Mouse (Mus musculus) embryonic facial prominence, embryonic 13.5 days (tissue): ENCODE measurements around the gene Agl. TPM values are rescaled to one million over a fixed set of nuclear protein-coding genes. Genes with fewer than 3 reads are reported as not detected.
"Not testable (repeated sequence)": the region's sequence is repeated elsewhere in the genome, so short reads cannot be mapped to it uniquely, and the experiment has no call there.

Experiments used
- ATAC-seq: fragments of 200-750 bp; cut with Nextera tagmentation; 2 replicates; pipeline ENCODE4 v1.8.0; 2017; ENCODE audit warnings: low read depth; ENCODE audit not compliant: insufficient number of reproducible peaks, insufficient read depth, low FRiP score, low TSS enrichment
- H3K27ac ChIP-seq: fragments of 300-500 bp; sonication (generic); 2 replicates; pipeline ENCODE4 v1.5.1; 2015; ENCODE audit warnings: moderate library complexity, mild to moderate bottlenecking, inconsistent platforms
- H3K27me3 ChIP-seq: fragments of 300-500 bp; sonication (generic); 2 replicates; pipeline ENCODE4 v1.6.1; 2015; ENCODE audit warnings: mild to moderate bottlenecking, inconsistent platforms
- H3K36me3 ChIP-seq: fragments of 300-500 bp; sonication (generic); 2 replicates; pipeline ENCODE4 v1.6.1; 2015; ENCODE audit warnings: mild to moderate bottlenecking, inconsistent platforms
- H3K4me1 ChIP-seq: fragments of 300-500 bp; sonication (generic); 2 replicates; pipeline ENCODE4 v1.6.1; 2015; ENCODE audit warnings: inconsistent platforms
- H3K4me2 ChIP-seq: fragments of 300-500 bp; sonication (generic); 2 replicates; pipeline ENCODE4 v1.6.1; 2015; ENCODE audit warnings: moderate library complexity, mild to moderate bottlenecking, inconsistent platforms
- H3K4me3 ChIP-seq: fragments of 300-500 bp; sonication (generic); 2 replicates; pipeline ENCODE4 v1.5.1; 2015; ENCODE audit warnings: mild to moderate bottlenecking, inconsistent platforms
- H3K9ac ChIP-seq: fragments of 300-500 bp; sonication (generic); 2 replicates; pipeline ENCODE4 v1.6.1; 2015; ENCODE audit warnings: mild to moderate bottlenecking, inconsistent platforms
- H3K9me3 ChIP-seq: fragments of 300-500 bp; sonication (generic); 2 replicates; pipeline ENCODE4 v1.6.1; 2016; ENCODE audit warnings: inconsistent platforms
- WGBS: fragments of 180-500 bp; shearing (Covaris S2); methylation state at CpG from one replicate; pipeline ENCODE4 v1.1.7; 2015; ENCODE audit warnings: mixed read lengths; 5-methylcytosine and 5-hydroxymethylcytosine counted together
- polyA plus RNA-seq: library from polyadenylated mRNA; unstranded; fragments of >200 nt; fragmentation: Nextera tagmentation; extraction: Ambion mirVana; gene quantifications from 2 replicates; pipeline ENCODE4 v1.2.1, GENCODE M21; 2015

Gene Agl
- polyA plus RNA-seq, 1 experiment from 2014 or later, result 19.6 TPM

DNA sequence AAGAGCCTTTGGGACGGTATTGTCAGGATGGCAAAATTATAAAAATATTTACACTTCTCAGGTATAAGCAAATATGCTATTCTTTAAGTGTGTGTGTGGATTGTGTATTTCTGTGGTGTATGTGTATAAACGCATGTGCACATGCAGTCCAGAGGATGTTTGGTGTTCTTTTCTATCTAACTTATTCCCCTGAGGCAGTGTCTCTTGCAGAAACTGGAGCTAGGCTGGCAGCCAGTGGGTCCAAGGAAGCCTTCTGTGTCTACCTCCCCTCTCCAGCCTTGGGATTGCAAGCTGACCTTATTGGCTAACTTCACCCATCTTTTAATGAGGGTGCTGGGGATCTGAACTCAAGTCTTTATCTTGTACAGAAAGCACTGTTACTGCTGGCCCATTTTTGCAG is 5.0 kb upstream of the Agl start:
- H3K4me2 ChIP-seq, result no peak overlapping the region
- ATAC-seq, result no peak
- peaks cover 3% of the 10 kb centered on the region; the same call in 1 of the 2 replicates for H3K4me1 ChIP-seq
- no peaks in the 10 kb centered on the region for H3K27me3 ChIP-seq
- H3K4me3 ChIP-seq, result no peak overlapping the region
- 81% methylated on average over 2 of the region's 2 CpGs for WGBS
- no peak overlapping the region for H3K9ac ChIP-seq
- H3K9me3 ChIP-seq, result no peaks in the 10 kb centered on the region
- no peak overlapping the region for H3K27ac ChIP-seq
- no peaks in the 10 kb centered on the region for H3K36me3 ChIP-seq

DNA sequence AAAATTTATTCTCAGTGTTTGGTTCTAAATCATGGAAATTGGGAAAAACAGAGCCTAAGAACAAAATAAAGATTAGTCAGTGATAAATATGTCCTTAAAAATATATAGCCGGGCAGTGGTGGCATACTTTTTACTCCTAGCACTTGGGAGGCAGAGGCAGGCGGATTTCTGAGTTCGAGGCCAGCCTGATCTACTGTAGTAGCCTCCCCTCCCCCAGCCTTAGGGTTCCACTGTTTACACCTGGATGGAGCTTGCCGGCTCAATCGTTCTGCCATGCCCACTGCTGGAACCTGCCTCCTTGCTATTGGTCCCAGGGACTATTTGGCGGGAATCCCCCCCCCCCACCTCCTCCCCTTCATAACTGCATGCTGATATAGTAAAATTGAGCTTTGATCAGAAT is 2.4 kb upstream of the Agl start:
- H3K27ac ChIP-seq, H3K27me3 ChIP-seq, H3K9ac ChIP-seq, H3K4me3 ChIP-seq, H3K36me3 ChIP-seq, H3K9me3 ChIP-seq, ATAC-seq, H3K4me2 ChIP-seq: not testable (repeated sequence)
- peaks cover 11% of the 10 kb centered on the region for H3K4me1 ChIP-seq
- 76% methylated on average over 6 of the region's 6 CpGs for WGBS

- ATAC-seq, result no peak
- WGBS, result 92% methylated on average over 6 of the region's 6 CpGs
- H3K36me3 ChIP-seq, result no peaks in the 10 kb centered on the region
- peaks cover 16% of the 10 kb centered on the region for H3K4me1 ChIP-seq
- H3K27me3 ChIP-seq, result no peaks in the 10 kb centered on the region
- H3K4me3 ChIP-seq, result no peak overlapping the region
- no peak overlapping the region for H3K9ac ChIP-seq
- no peak overlapping the region for H3K4me2 ChIP-seq
- no peaks in the 10 kb centered on the region for H3K9me3 ChIP-seq
- no peak overlapping the region for H3K27ac ChIP-seq
Observed at GRCm38 (mm10) chr3:116809221-116809620, 1.3 kb upstream of the Agl start.

DNA sequence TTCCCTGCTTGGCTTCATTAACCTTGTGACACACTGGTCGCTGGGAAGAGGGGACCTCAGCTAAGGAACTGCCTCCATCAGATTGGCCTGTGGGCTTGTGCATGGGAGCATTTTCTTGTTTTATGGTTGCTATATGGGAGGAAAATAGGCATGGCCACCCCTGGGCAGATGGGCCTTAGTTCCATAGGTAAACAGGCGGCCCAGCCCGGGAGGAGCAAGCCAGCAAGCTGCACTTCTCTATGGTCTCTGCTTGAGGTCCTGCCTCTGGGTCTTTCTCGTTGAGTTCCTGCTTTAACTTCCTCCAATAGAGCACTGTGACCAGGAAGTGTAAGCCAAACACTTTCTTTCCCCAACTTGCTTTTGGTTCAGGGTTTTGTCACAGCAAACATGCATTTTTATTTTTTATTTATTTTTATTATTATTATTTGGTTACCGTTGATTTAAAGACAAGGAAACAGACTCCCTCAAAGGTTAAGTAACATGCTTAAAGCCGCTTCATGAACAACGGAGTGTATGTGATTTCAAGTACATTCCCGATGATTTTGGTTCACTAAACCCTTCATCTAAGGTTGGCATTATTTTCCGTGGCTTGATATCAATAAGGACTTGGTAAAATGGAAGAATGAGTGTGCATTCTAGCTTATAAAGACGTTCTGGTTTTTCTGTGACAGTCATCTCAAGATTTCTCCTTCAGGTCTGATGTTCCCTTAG is 696 bp upstream of the Agl start:
- Histone ChIP-seq H3K4me2 (peak overlapping the region; percentile 75), H3K4me1 (peaks cover 16% of the 10 kb centered on the region), H3K9me3 (no peaks in the 10 kb centered on the region), H3K27ac (peak overlapping the region; percentile 92), H3K4me3 (peak overlapping the region; percentile 78), H3K36me3 (no peaks in the 10 kb centered on the region), H3K9ac (peak overlapping the region; percentile 82), H3K27me3 (no peaks in the 10 kb centered on the region)
- WGBS, result 63% methylated on average over 10 of the region's 10 CpGs
- ATAC-seq, result peak; percentile 29; the same call in 1 of the 2 replicates

DNA sequence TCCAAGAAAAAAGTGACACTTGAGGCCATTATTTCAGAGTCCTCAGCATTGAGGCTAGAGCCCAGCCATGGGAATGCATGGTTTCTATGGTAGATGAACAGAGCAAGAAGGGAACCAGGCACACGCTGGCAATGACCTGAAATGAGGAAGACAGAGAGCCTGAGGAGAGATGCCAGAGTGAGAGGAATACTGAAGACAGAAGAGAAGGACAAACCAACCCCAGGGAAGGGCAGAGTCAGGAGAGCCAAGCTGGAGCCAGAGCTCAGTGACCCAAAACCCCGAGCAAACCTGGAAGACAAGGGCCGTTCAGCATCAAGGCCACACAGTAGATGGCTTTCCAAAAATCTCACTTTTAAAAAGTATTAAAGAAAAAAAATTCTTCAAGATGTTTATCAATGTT is 2.1 kb downstream of the Agl start:
- peaks cover 16% of the 10 kb centered on the region for H3K4me1 ChIP-seq
- no peak overlapping the region for H3K4me3 ChIP-seq
- peaks cover 7% of the 10 kb centered on the region; the same call in 1 of the 2 replicates for H3K36me3 ChIP-seq
- no peaks in the 10 kb centered on the region for H3K27me3 ChIP-seq
- H3K27ac ChIP-seq, result no peak overlapping the region
- no peak for ATAC-seq
- H3K4me2 ChIP-seq, result no peak overlapping the region
- WGBS, result 86% methylated on average over 3 of the region's 3 CpGs
- no peak overlapping the region for H3K9ac ChIP-seq
- H3K9me3 ChIP-seq, result no peaks in the 10 kb centered on the region

DNA sequence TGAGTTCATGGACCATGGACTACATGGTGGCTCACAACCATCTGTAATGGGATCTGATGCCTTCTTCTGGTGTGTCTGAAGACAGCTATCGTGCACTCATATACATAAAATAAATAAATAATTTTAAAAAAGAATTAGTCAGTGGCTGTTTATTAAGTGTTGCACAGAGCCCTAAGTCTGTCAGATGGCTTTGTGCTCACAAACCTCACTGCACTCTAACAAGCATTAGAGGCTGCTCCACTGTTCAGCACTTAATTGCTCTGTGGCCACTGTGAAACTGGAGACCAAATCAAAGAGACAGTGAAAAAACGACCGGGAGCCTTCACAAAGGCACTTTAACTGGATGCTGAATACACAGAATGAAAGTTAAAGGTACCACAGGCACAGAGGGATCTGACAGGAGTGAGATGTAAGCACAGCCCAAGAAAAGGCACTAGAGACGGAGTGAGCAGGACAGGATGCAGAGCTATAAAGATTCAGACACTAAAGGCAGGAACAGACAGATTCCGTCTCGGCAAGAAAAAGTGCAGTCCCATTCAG is 3.1 kb downstream of the Agl start:
- Histone ChIP-seq H3K36me3 (peaks cover 7% of the 10 kb centered on the region; the same call in 1 of the 2 replicates), H3K9me3 (no peaks in the 10 kb centered on the region), H3K4me3 (no peak overlapping the region), H3K4me2 (no peak overlapping the region), H3K27me3 (no peaks in the 10 kb centered on the region), H3K4me1 (peaks cover 16% of the 10 kb centered on the region), H3K27ac (no peak overlapping the region), H3K9ac (no peak overlapping the region)
- WGBS, result 41% methylated on average over 6 of the region's 6 CpGs
- no peak for ATAC-seq

DNA sequence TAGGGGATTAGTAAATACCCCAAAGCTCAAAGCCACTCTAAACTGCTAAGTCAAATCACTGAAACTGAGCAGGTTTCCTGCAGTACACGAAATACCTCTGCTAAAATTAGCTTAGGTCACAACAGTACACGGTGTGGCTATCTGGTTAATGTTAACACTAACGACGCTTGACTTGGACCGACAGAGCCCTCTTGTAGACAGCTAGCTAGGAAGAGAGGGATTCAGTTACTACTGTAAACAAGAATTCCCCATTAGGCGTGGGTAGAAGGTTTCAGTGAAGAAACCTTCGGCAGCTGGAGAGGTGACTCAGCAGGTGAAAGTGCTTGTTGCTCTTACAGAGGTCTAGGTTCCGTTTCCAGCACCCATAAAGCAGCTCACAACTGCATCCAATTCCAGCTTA is 6.2 kb downstream of the Agl start:
- Histone ChIP-seq H3K4me3 (no peak overlapping the region), H3K36me3 (peaks cover 13% of the 10 kb centered on the region), H3K4me2 (no peak overlapping the region), H3K9me3 (no peaks in the 10 kb centered on the region), H3K27ac (no peak overlapping the region), H3K27me3 (no peaks in the 10 kb centered on the region), H3K9ac (no peak overlapping the region), H3K4me1 (0 out of 2 replicates have a peak, but pooled peaks cover 9% of the 10 kb centered on the region)
- ATAC-seq, result no peak
- WGBS, result 49% methylated on average over 8 of the region's 8 CpGs

- H3K9ac ChIP-seq, result no peak overlapping the region
- H3K27ac ChIP-seq, result no peak overlapping the region
- ATAC-seq, result no peak
- no peak overlapping the region for H3K4me2 ChIP-seq
- no peaks in the 10 kb centered on the region for H3K9me3 ChIP-seq
- H3K4me3 ChIP-seq, result no peak overlapping the region
- H3K4me1 ChIP-seq, result no peaks in the 10 kb centered on the region
- WGBS, result 61% methylated on average over 4 of the region's 4 CpGs
- no peaks in the 10 kb centered on the region for H3K27me3 ChIP-seq
- peaks cover 26% of the 10 kb centered on the region for H3K36me3 ChIP-seq
Observed at GRCm38 (mm10) chr3:116798821-116799510, 9.0 kb downstream of the Agl start.

GRCm38 (mm10) chr3:116788851-116789250 is 19.1 kb downstream of the Agl start:
- no peaks in the 10 kb centered on the region for H3K9me3 ChIP-seq
- ATAC-seq, result no peak
- peaks cover 74% of the 10 kb centered on the region for H3K36me3 ChIP-seq
- H3K9ac ChIP-seq, result no peak overlapping the region
- no peaks in the 10 kb centered on the region for H3K4me1 ChIP-seq
- no peak overlapping the region for H3K4me3 ChIP-seq
- no peak overlapping the region for H3K4me2 ChIP-seq
- H3K27me3 ChIP-seq, result no peaks in the 10 kb centered on the region
- 88% methylated on average over 5 of the region's 5 CpGs for WGBS
- H3K27ac ChIP-seq, result no peak overlapping the region

DNA sequence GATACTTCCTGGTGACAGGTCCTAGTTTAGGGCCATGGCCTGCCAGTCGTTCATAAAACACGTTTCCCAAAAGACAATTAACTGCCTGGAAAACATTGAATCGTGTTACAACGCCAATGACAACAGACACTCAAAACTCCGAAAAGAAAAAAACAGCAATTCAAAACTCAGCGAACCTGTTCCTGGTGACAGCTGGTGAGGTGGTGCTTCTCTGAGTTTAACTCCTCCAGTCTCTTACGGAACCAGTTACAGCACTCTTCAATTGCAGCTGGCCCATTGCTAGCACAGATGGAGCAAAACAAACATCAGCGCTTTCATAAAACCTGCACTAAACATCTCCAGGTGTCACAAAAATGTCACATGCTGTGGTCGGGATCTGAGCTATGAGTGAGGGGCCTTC is 21.4 kb downstream of the Agl start:
- Histone ChIP-seq H3K27me3 (no peaks in the 10 kb centered on the region), H3K4me1 (no peaks in the 10 kb centered on the region), H3K9ac (no peak overlapping the region), H3K36me3 (peaks cover 81% of the 10 kb centered on the region), H3K27ac (no peak overlapping the region), H3K4me3 (no peak overlapping the region), H3K4me2 (no peak overlapping the region), H3K9me3 (no peaks in the 10 kb centered on the region)
- ATAC-seq, result no peak
- WGBS, result 76% methylated on average over 9 of the region's 9 CpGs

- Histone ChIP-seq H3K27ac (no peak overlapping the region), H3K4me3 (no peak overlapping the region), H3K9me3 (no peaks in the 10 kb centered on the region), H3K36me3 (peaks cover 81% of the 10 kb centered on the region), H3K9ac (no peak overlapping the region), H3K4me2 (no peak overlapping the region), H3K27me3 (no peaks in the 10 kb centered on the region), H3K4me1 (no peaks in the 10 kb centered on the region)
- WGBS, result 93% methylated on average over 8 of the region's 8 CpGs
- no peak for ATAC-seq
Observed at GRCm38 (mm10) chr3:116785820-116786219, 22.1 kb downstream of the Agl start.

DNA sequence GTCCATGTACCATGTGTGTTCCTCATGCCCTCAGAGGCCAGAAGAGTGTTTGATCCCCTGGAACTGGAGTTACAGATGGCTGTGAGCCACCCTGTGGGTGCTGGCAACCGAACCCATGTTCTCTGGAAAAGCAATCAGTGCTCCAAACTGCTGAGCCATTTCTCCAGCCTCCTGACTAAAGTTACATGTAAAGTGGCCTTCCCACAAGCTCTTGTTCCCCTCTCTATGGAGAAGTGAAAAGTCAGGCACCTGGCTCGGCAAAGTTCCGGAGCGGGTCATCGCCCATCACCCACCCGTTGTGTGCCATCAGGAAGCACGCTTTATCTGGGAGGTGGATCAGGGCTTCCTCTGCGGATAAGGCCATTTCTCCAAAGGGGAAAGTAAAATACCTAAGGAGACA is 23.2 kb downstream of the Agl start:
- 93% methylated on average over 8 of the region's 8 CpGs for WGBS
- H3K36me3 ChIP-seq, result peaks cover 81% of the 10 kb centered on the region

More for the DNA sequence above, 23.2 kb downstream of the Agl start:
- Histone ChIP-seq H3K27me3 (no peaks in the 10 kb centered on the region), H3K4me2 (no peak overlapping the region), H3K9ac (no peak overlapping the region), H3K9me3 (no peaks in the 10 kb centered on the region), H3K4me3 (no peak overlapping the region), H3K4me1 (no peaks in the 10 kb centered on the region), H3K27ac (no peak overlapping the region)
- no peak for ATAC-seq
